Mouse (Mus musculus): Measurements from ENCODE around the gene Kctd21. TPM values are rescaled to one million over a fixed set of nuclear protein-coding genes. Genes with fewer than 3 reads are reported as not detected.

Kctd21 gene
- polyA plus RNA-seq, 1 experiment from 2014 or later, result 6.6 TPM

DNA sequence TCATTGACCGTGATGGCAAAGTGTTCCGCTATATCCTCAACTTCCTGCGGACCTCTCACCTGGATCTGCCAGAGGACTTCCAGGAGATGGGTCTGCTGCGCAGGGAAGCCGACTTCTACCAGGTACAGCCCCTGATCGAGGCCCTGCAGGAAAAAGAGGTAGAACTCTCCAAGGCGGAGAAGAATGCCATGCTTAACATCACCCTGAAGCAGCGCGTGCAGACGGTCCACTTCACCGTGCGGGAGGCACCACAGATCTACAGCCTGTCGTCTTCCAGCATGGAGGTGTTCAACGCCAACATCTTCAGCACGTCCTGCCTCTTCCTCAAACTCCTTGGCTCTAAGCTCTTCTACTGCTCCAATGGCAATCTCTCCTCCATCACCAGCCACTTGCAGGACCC lies 15.3 kb downstream of the Kctd21 start:
- Histone ChIP-seq H3K9ac (replicated peaks; ENCODE audit: low read depth, low read length) (no peak overlapping the region), H3K27ac (ENCODE audit: low read length) (no peak overlapping the region), H3K4me1 (ENCODE audit: control insufficient read depth, insufficient read depth, low read length) (peaks cover 13% of the 10 kb centered on the region; the same call in 1 of the 2 replicates), H3K9me3 (ENCODE audit: control insufficient read depth, low read depth, low read length) (no peaks in the 10 kb centered on the region), H3K4me3 (ENCODE audit: low read depth, low read length) (no peak overlapping the region), H3K4me2 (replicated peaks; ENCODE audit: low read depth, low read length) (no peak overlapping the region), H3K36me3 (ENCODE audit: control insufficient read depth, insufficient read depth, low read length) (no peaks in the 10 kb centered on the region; the same call in 1 of the 2 replicates), H3K27me3 (ENCODE audit: control insufficient read depth, insufficient read depth, low read length) (no peaks in the 10 kb centered on the region)
- 96% methylated on average over 15 of the region's 15 CpGs for WGBS
- ATAC-seq (ENCODE audit: insufficient number of reproducible peaks, insufficient read depth, low FRiP score, low read depth), result no peak

DNA sequence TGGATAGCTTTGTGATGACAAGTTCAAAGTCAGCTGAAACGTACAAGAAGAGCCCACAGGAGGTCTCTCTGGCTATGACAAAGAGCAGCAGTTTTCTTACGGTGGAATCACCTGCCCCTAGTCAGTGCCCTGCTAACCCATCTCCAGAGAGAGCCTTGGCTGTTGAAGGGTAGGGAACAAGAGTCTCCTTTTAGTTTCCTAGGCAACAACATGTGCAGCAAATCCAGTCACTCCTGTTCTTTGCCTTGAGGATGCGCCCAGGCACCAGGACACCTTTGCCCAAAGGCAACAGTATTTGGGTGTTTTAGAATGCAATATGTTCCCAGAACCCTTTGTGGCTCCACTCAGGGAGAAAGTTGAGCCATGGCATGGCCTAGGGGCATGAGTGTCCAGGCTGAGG lies 16.2 kb downstream of the Kctd21 start:
- H3K36me3 ChIP-seq (ENCODE audit: control insufficient read depth, insufficient read depth, low read length), result no peaks in the 10 kb centered on the region; the same call in 1 of the 2 replicates
- ATAC-seq (ENCODE audit: insufficient number of reproducible peaks, insufficient read depth, low FRiP score, low read depth), result no peak
- no peaks in the 10 kb centered on the region for H3K27me3 ChIP-seq (ENCODE audit: control insufficient read depth, insufficient read depth, low read length)
- no peak overlapping the region for H3K27ac ChIP-seq (ENCODE audit: low read length)
- no peaks in the 10 kb centered on the region for H3K9me3 ChIP-seq (ENCODE audit: control insufficient read depth, low read depth, low read length)
- no peak overlapping the region for H3K4me2 ChIP-seq (replicated peaks; ENCODE audit: low read depth, low read length)
- H3K4me3 ChIP-seq (ENCODE audit: low read depth, low read length), result no peak overlapping the region
- peaks cover 12% of the 10 kb centered on the region; the same call in 1 of the 2 replicates for H3K4me1 ChIP-seq (ENCODE audit: control insufficient read depth, insufficient read depth, low read length)
- whole genome bisulfite sequencing, result 84% methylated on average over 3 of the region's 3 CpGs
- H3K9ac ChIP-seq (replicated peaks; ENCODE audit: low read depth, low read length), result no peak overlapping the region

DNA sequence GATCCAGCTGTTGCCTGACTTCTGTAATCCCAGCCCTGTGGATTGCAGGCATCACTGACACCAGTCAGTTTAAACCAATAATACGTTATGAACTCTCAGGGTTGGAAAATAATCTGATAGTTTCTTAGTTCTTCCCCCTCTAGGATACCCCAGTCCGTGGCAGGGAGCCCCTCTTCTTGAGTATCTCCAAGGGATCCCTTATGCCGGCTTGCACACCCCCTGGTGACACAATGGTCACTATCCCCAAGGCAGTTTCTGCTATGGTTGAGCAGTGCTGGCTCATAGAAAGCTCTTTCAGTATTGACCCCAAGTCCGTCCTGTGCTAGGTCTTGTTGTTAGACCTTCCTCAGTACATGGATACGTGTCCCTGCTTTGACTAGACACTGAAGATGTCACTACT lies 16.7 kb downstream of the Kctd21 start:
- WGBS, result 83% methylated on average over 5 of the region's 5 CpGs
- H3K36me3 ChIP-seq (ENCODE audit: control insufficient read depth, insufficient read depth, low read length), result no peaks in the 10 kb centered on the region; the same call in 1 of the 2 replicates
- ATAC-seq (ENCODE audit: insufficient number of reproducible peaks, insufficient read depth, low FRiP score, low read depth), result no peak
- H3K4me2 ChIP-seq (replicated peaks; ENCODE audit: low read depth, low read length), result no peak overlapping the region
- no peak overlapping the region for H3K9ac ChIP-seq (replicated peaks; ENCODE audit: low read depth, low read length)
- H3K27ac ChIP-seq (ENCODE audit: low read length), result no peak overlapping the region
- no peak overlapping the region for H3K4me3 ChIP-seq (ENCODE audit: low read depth, low read length)
- H3K27me3 ChIP-seq (ENCODE audit: control insufficient read depth, insufficient read depth, low read length), result no peaks in the 10 kb centered on the region
- no peaks in the 10 kb centered on the region for H3K9me3 ChIP-seq (ENCODE audit: control insufficient read depth, low read depth, low read length)
- H3K4me1 ChIP-seq (ENCODE audit: control insufficient read depth, insufficient read depth, low read length), result peaks cover 10% of the 10 kb centered on the region; the same call in 1 of the 2 replicates

DNA sequence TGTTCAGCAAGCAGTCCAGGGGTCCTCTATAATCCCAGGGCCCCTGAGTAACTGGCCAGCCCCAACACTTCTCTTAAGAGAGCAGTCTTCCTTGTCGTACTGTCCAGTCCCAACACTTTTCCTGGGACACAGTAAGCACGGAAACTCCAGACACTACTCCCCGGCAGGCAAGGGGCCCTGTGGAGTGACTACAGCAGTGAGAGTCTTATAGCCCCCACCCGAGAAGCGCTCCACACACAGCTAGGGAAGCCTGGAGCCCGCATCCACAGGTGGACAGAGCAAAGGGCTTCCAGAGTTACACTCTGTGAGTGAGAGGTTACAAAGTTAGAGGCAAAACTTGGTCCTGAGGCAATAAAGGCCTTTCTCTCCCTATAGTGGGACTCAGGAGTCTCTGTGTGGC lies 17.3 kb downstream of the Kctd21 start:
- H3K27me3 ChIP-seq (ENCODE audit: control insufficient read depth, insufficient read depth, low read length), result no peaks in the 10 kb centered on the region
- H3K4me2 ChIP-seq (replicated peaks; ENCODE audit: low read depth, low read length), result no peak overlapping the region
- H3K4me1 ChIP-seq (ENCODE audit: control insufficient read depth, insufficient read depth, low read length), result peaks cover 8% of the 10 kb centered on the region; the same call in 1 of the 2 replicates
- H3K9ac ChIP-seq (replicated peaks; ENCODE audit: low read depth, low read length), result no peak overlapping the region
- H3K4me3 ChIP-seq (ENCODE audit: low read depth, low read length), result no peak overlapping the region
- H3K27ac ChIP-seq (ENCODE audit: low read length), result no peak overlapping the region
- H3K9me3 ChIP-seq (ENCODE audit: control insufficient read depth, low read depth, low read length), result no peaks in the 10 kb centered on the region
- ATAC-seq (ENCODE audit: insufficient number of reproducible peaks, insufficient read depth, low FRiP score, low read depth), result no peak
- 82% methylated on average over 6 of the region's 6 CpGs for WGBS
- H3K36me3 ChIP-seq (ENCODE audit: control insufficient read depth, insufficient read depth, low read length), result no peaks in the 10 kb centered on the region; the same call in 1 of the 2 replicates

DNA sequence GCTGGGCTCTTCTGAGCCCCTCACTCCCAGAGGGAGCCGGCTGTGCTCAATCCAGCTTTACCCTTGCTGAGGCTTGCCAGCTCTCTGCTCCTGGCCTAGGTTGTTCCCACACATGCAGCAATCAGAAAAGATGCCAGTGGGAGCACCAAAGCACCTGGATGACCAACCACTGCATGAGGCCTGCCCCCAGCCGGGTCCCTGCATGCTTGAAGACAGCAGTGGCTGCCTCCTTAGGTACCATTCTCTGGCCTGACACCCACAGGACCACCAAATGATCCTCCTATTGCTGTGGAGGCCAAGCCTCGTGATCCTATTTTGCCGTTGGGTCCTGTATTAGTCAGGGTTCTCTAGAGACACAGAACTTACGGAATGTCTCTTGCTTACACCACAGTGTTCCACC lies 18.8 kb downstream of the Kctd21 start:
- ATAC-seq (ENCODE audit: insufficient number of reproducible peaks, insufficient read depth, low FRiP score, low read depth), result no peak
- H3K9me3 ChIP-seq (ENCODE audit: control insufficient read depth, low read depth, low read length), result no peaks in the 10 kb centered on the region
- H3K4me1 ChIP-seq (ENCODE audit: control insufficient read depth, insufficient read depth, low read length), result 0 out of 2 replicates have a peak, but pooled peaks cover 3% of the 10 kb centered on the region
- H3K27me3 ChIP-seq (ENCODE audit: control insufficient read depth, insufficient read depth, low read length), result no peaks in the 10 kb centered on the region
- 90% methylated on average over 4 of the region's 5 CpGs for WGBS
- H3K4me3 ChIP-seq (ENCODE audit: low read depth, low read length), result no peak overlapping the region
- no peaks in the 10 kb centered on the region; the same call in 1 of the 2 replicates for H3K36me3 ChIP-seq (ENCODE audit: control insufficient read depth, insufficient read depth, low read length)
- no peak overlapping the region for H3K27ac ChIP-seq (ENCODE audit: low read length)
- H3K4me2 ChIP-seq (replicated peaks; ENCODE audit: low read depth, low read length), result no peak overlapping the region
- H3K9ac ChIP-seq (replicated peaks; ENCODE audit: low read depth, low read length), result no peak overlapping the region

DNA sequence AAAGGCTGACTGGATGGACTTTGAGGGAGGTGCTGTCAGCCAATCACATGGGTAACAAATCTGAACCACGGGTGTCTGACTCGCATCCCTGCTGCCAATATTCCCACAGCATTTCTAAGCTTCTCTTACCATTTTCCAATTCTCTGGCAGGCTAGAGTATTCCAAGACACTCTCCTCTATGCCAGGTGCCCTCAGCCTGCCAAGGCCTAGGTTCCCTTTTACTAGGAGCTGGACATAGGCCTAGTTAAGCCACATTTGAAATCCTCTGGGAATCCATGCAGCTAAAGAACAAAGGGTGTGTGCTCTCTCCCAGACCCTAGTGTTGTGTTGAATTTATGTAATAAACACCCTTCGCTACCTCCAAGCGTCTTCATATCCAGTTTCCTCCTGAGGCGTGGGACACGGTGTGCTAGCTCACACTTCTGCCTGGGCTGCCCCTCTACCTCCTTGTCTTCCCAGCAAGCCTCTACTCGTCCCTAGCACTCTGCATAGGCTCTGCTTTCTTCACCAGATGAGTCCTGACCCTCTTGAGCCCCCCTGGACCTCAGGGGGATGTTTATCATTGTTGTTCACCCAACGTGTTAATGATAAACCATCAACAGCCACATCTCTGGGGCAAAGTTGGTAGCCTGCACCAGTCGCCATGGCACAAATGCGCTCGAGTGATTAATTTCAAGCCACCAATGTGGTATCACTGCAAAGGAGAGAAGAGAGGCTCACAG lies 19.8 kb downstream of the Kctd21 start:
- WGBS, result 87% methylated on average over 11 of the region's 11 CpGs
- ATAC-seq (ENCODE audit: insufficient number of reproducible peaks, insufficient read depth, low FRiP score, low read depth), result no peak
- no peaks in the 10 kb centered on the region for H3K27me3 ChIP-seq (ENCODE audit: control insufficient read depth, insufficient read depth, low read length)

DNA sequence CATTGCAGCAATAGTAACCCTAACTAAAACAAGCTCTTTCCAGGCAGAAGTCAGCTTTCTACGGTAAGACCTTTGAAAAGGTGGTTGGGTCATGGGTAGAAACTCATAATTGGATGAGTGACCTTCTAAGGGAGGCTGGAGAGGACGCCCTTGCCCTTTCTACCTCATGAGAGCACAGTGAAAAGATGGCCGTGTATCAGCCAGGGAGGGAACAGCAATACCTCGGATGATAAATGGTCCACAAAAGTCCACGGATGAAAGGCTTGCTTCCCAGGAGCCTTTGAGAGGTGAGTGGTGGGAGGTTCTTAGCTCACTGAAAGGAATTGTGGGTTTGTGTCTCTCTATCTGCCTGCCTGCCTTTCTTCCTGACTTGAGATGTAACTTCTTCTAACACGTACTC lies 21.2 kb downstream of the Kctd21 start:
- Histone ChIP-seq H3K36me3 (ENCODE audit: control insufficient read depth, insufficient read depth, low read length) (no peaks in the 10 kb centered on the region), H3K4me2 (replicated peaks; ENCODE audit: low read depth, low read length) (no peak overlapping the region), H3K9me3 (ENCODE audit: control insufficient read depth, low read depth, low read length) (no peaks in the 10 kb centered on the region), H3K9ac (replicated peaks; ENCODE audit: low read depth, low read length) (no peak overlapping the region), H3K27me3 (ENCODE audit: control insufficient read depth, insufficient read depth, low read length) (no peaks in the 10 kb centered on the region), H3K4me3 (ENCODE audit: low read depth, low read length) (no peak overlapping the region), H3K27ac (ENCODE audit: low read length) (no peak overlapping the region), H3K4me1 (ENCODE audit: control insufficient read depth, insufficient read depth, low read length) (0 out of 2 replicates have a peak, but pooled peaks cover 6% of the 10 kb centered on the region)
- 85% methylated on average over 6 of the region's 6 CpGs for WGBS
- no peak for ATAC-seq (ENCODE audit: insufficient number of reproducible peaks, insufficient read depth, low FRiP score, low read depth)

More for the DNA sequence above, 19.8 kb downstream of the Kctd21 start:
- H3K9me3 ChIP-seq (ENCODE audit: control insufficient read depth, low read depth, low read length), result no peaks in the 10 kb centered on the region
- no peak overlapping the region for H3K4me2 ChIP-seq (replicated peaks; ENCODE audit: low read depth, low read length)
- no peaks in the 10 kb centered on the region; the same call in 1 of the 2 replicates for H3K36me3 ChIP-seq (ENCODE audit: control insufficient read depth, insufficient read depth, low read length)
- H3K4me3 ChIP-seq (ENCODE audit: low read depth, low read length), result no peak overlapping the region
- H3K4me1 ChIP-seq (ENCODE audit: control insufficient read depth, insufficient read depth, low read length), result 0 out of 2 replicates have a peak, but pooled peaks cover 6% of the 10 kb centered on the region
- no peak overlapping the region for H3K27ac ChIP-seq (ENCODE audit: low read length)
- H3K9ac ChIP-seq (replicated peaks; ENCODE audit: low read depth, low read length), result no peak overlapping the region

DNA sequence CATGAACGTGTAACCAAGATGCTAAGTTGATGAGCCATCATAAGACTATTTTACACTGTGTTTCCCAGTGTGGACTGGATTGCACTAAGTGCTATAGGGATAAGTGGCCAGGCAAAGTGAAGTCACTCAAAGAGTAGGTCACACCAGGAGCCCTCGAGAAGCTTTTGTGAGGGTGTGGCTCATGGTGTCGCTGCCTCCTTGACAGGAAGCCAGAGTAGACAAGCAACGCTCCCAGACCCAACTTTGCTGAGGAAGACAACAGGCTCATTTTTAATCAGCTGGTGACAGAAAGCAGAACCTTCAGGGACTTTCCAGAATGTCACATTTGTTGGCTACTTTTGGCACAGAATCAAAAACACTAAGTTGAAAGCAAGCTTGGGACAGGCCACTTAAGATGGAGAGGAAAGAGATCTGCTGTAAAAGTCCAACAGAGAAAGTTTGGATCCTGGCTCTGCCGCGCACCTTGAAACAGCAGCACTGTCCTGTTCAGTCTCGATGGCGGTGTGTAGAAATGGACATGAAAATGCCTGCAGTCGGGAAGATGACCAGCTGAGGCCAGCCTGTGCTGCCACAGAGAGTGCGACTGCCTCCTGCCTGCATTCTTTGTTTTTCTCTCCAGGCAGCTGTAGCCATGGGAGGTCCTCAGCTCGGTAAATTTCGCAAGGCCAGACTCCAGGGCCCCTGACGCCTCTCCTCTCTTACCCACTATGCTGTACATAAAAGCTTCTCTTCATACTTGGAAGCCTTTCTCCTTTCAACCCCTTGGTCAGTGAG lies 23.1 kb downstream of the Kctd21 start:
- 38% methylated on average over 13 of the region's 13 CpGs for WGBS
- H3K36me3 ChIP-seq (ENCODE audit: control insufficient read depth, insufficient read depth, low read length), result no peaks in the 10 kb centered on the region
- H3K9me3 ChIP-seq (ENCODE audit: control insufficient read depth, low read depth, low read length), result no peaks in the 10 kb centered on the region
- no peak overlapping the region for H3K27ac ChIP-seq (ENCODE audit: low read length)
- no peak for ATAC-seq (ENCODE audit: insufficient number of reproducible peaks, insufficient read depth, low FRiP score, low read depth)
- H3K9ac ChIP-seq (replicated peaks; ENCODE audit: low read depth, low read length), result no peak overlapping the region
- H3K4me2 ChIP-seq (replicated peaks; ENCODE audit: low read depth, low read length), result no peak overlapping the region
- H3K4me1 ChIP-seq (ENCODE audit: control insufficient read depth, insufficient read depth, low read length), result 0 out of 2 replicates have a peak, but pooled peaks cover 6% of the 10 kb centered on the region
- H3K4me3 ChIP-seq (ENCODE audit: low read depth, low read length), result no peak overlapping the region
- H3K27me3 ChIP-seq (ENCODE audit: control insufficient read depth, insufficient read depth, low read length), result no peaks in the 10 kb centered on the region
